Mouse (Mus musculus) kidney, embryonic 14.5 days (tissue): ENCODE measurements around the gene Gm20390. TPM values are rescaled to one million over a fixed set of nuclear protein-coding genes. Genes with fewer than 3 reads are reported as not detected.
"Not testable (repeated sequence)": the region's sequence is repeated elsewhere in the genome, so short reads cannot be mapped to it uniquely, and the experiment has no call there.

Experiments
- ATAC-seq: fragments of 200-750 bp; cut with Nextera tagmentation; 2 replicates; pipeline ENCODE4 v1.8.0; 2017; ENCODE audit warnings: moderate number of reproducible peaks, mild to moderate bottlenecking, moderate TSS enrichment, moderate library complexity; ENCODE audit not compliant: low FRiP score, low TSS enrichment
- H3K27ac ChIP-seq: fragments of 300-500 bp; sonication (generic); 2 replicates; pipeline ENCODE4 v1.5.1; 2014; ENCODE audit warnings: low read depth, mild to moderate bottlenecking, low read length, moderate library complexity, mixed read lengths
- H3K27me3 ChIP-seq: fragments of 300-500 bp; sonication (generic); 2 replicates; pipeline ENCODE4 v1.6.1; 2014; ENCODE audit warnings: mild to moderate bottlenecking, low read length; ENCODE audit not compliant: control insufficient read depth, insufficient read depth
- H3K36me3 ChIP-seq: fragments of 300-500 bp; sonication (generic); 2 replicates; pipeline ENCODE4 v1.6.1; 2014; ENCODE audit warnings: low read length, mixed read lengths; ENCODE audit not compliant: control insufficient read depth, insufficient read depth
- H3K4me1 ChIP-seq: fragments of 300-500 bp; sonication (generic); 2 replicates; pipeline ENCODE4 v1.6.1; 2014; ENCODE audit warnings: low read length, mixed read lengths; ENCODE audit not compliant: control insufficient read depth, insufficient read depth
- H3K4me2 ChIP-seq: fragments of 300-500 bp; sonication (generic); replicated peaks from 2 replicates; pipeline ENCODE4 v1.6.1; 2014; ENCODE audit warnings: low read depth, mild to moderate bottlenecking, low read length
- H3K4me3 ChIP-seq: fragments of 300-500 bp; sonication (generic); 2 replicates; pipeline ENCODE4 v1.5.1; 2014; ENCODE audit warnings: mild to moderate bottlenecking, low read length
- H3K9ac ChIP-seq: fragments of 300-500 bp; sonication (generic); 2 replicates; pipeline ENCODE4 v1.6.1; 2014; ENCODE audit warnings: low read depth, mild to moderate bottlenecking, low read length, moderate library complexity
- H3K9me3 ChIP-seq: fragments of 300-500 bp; sonication (generic); 2 replicates; pipeline ENCODE4 v1.6.1; 2016; ENCODE audit warnings: low read length; ENCODE audit not compliant: control insufficient read depth
- WGBS: fragments of 180-500 bp; shearing (Covaris S2); extraction: QIAGEN DNeasy Blood & Tissue Kit; methylation state at CpG from one replicate; pipeline ENCODE4 v1.1.7; 2014; 5-methylcytosine and 5-hydroxymethylcytosine counted together
- polyA plus RNA-seq: library from polyadenylated mRNA; unstranded; fragments of >200 nt; fragmentation: Nextera tagmentation; extraction: Ambion mirVana; gene quantifications from 2 replicates; pipeline ENCODE4 v1.2.1, GENCODE M21; 2014

Gm20390 gene
- polyA plus RNA-seq, 1 experiment from 2014 or later: 458 TPM

- H3K4me1 ChIP-seq, H3K27ac ChIP-seq, H3K4me3 ChIP-seq, H3K9me3 ChIP-seq, H3K9ac ChIP-seq, ATAC-seq, H3K27me3 ChIP-seq, H3K4me2 ChIP-seq: not testable (repeated sequence)
- 94% methylated on average over 2 of the region's 2 CpGs for WGBS
- H3K36me3 ChIP-seq: peaks cover 80% of the 10 kb centered on the region
These were observed 53.1 kb downstream of the Gm20390 start for GRCm38 (mm10) chr11:93915019-93915418.

DNA sequence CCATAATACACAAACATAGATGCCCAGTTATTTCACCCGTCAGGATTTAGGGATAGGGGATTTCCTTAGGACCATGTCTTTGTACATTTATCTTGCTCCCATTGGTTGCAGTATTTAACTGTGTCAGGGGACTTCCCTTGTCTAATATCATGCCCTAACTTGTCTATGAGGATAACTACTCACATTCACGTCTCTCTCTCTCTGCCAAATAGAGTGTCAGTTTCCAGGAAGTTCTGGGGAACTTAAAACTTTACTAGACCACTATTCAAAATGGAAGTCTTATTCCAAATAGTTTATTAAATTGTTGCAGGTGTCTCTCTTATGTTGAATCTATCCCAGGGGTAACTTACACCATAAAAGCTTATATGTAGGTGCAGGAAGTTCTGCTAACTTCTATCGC, 56.5 kb downstream of the Gm20390 start:
- WGBS: 88% methylated on average over 3 of the region's 3 CpGs
- Histone ChIP-seq H3K36me3 (peaks cover 79% of the 10 kb centered on the region), H3K4me3 (no peak overlapping the region), H3K27ac (no peak overlapping the region), H3K9ac (no peak overlapping the region), H3K4me1 (no peaks in the 10 kb centered on the region), H3K4me2 (no peak overlapping the region), H3K27me3 (no peaks in the 10 kb centered on the region), H3K9me3 (no peaks in the 10 kb centered on the region)
- ATAC-seq: no peak

DNA sequence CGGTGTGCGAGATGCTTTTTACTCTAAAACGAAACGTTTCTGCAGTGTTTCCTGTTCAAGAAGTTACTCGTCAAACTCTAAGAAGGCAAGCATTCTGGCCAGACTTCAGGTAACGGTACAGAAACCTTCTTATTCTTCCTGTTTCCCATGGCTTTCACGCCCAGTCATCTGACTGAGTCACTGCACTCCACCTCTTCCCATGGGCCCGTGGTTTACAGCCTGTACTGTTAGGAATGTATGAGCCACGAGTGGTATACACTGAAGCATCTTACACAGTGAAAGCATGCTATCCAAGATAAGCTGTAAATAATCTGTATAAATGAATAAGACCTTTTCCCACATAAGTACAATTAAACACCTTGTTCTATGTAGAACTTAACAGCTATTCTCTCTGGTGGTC, 59.3 kb downstream of the Gm20390 start:
- 90% methylated on average over 9 of the region's 9 CpGs for WGBS
- Histone ChIP-seq H3K4me3 (no peak overlapping the region), H3K9me3 (no peaks in the 10 kb centered on the region), H3K27me3 (no peaks in the 10 kb centered on the region), H3K4me1 (no peaks in the 10 kb centered on the region), H3K36me3 (peaks cover 79% of the 10 kb centered on the region), H3K27ac (no peak overlapping the region), H3K4me2 (no peak overlapping the region), H3K9ac (no peak overlapping the region)
- ATAC-seq: no peak

DNA sequence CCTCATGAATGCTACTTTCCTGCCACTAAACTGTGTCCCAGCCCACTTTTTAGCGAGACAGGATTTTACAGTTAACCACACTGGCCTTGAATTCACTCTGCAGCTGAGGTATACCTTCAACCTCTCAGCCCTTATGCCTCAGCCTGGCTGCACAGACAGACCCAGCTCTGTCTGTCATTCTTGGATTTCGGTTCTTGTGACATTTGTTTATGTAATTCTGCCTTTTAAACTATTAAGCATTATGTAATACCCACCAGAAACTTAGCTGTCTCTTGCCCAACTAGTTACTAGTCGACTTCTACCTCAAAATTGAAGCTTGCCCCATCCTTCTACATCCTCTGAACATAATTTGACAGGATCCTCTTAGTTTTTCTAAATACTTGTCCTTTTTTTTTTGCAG, 60.3 kb downstream of the Gm20390 start:
- Histone ChIP-seq H3K9ac (no peak overlapping the region), H3K27me3 (no peaks in the 10 kb centered on the region), H3K27ac (no peak overlapping the region), H3K36me3 (peaks cover 73% of the 10 kb centered on the region), H3K9me3 (no peaks in the 10 kb centered on the region), H3K4me2 (no peak overlapping the region), H3K4me3 (no peak overlapping the region), H3K4me1 (no peaks in the 10 kb centered on the region)
- ATAC-seq: no peak
- WGBS: 89% methylated on average over 3 of the region's 3 CpGs

DNA sequence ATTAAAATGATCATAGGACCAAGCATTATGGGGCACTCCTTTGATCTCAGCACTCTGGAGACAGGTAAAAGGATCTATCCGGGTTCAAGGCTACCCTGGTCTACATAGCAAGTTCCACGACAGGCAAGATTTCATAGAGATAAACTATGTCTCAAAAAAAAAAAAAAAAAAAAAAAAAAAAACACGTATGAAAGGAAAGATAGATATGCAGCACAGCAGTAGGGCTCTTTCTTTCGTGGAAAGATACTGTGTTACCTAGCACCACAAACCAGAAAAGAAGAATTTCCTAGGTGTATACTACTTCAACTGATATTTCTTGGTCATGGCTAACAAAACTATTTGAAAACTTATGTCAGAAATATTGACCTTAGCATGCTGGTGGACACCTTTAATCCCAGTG, 61.3 kb downstream of the Gm20390 start:
- no peak for ATAC-seq
- no peak overlapping the region for H3K4me3 ChIP-seq
- no peak overlapping the region for H3K4me2 ChIP-seq
- H3K36me3 ChIP-seq: peaks cover 65% of the 10 kb centered on the region
- WGBS: 92% methylated on average over 4 of the region's 4 CpGs
- no peak overlapping the region for H3K9ac ChIP-seq
- no peaks in the 10 kb centered on the region for H3K27me3 ChIP-seq
- no peaks in the 10 kb centered on the region for H3K9me3 ChIP-seq
- H3K27ac ChIP-seq: no peak overlapping the region
- H3K4me1 ChIP-seq: no peaks in the 10 kb centered on the region

Other genes with a start within 250 kb of the Gm20390 start
- gene Utp18, start 82.5 kb downstream of the Gm20390 start, polyA plus RNA-seq: 37.4 and 40.6 TPM in 2 replicates
- gene Mbtd1, start 82.4 kb downstream of the Gm20390 start, polyA plus RNA-seq: 28.5 and 33.4 TPM in 2 replicates
- 271 and 274 TPM in 2 replicates for gene Nme2, start 12.0 kb downstream of the Gm20390 start, polyA plus RNA-seq
- gene Nme1, start 228 bp upstream of the Gm20390 start, polyA plus RNA-seq: 211 and 282 TPM in 2 replicates
- 45.6 and 55.1 TPM in 2 replicates for gene Spag9, start 27.8 kb upstream of the Gm20390 start, polyA plus RNA-seq
- 27.2 and 36.6 TPM in 2 replicates for gene Tob1, start 243.2 kb upstream of the Gm20390 start, polyA plus RNA-seq